Mouse (Mus musculus): Measurements from ENCODE around the gene Ndufb7.

GRCm38 (mm10) chr8:83572246-83572812 is 5.9 kb downstream of the Ndufb7 start:
- TF ChIP-seq CTCF (IDR thresholded peaks at IDR 0.05; ENCODE audit: control insufficient read depth, insufficient read depth, insufficient read length): no peak
- TF ChIP-seq USF1 (IDR thresholded peaks at IDR 0.05; ENCODE audit: low read depth): no peak
- no peak for TF ChIP-seq CEBPB (IDR thresholded peaks at IDR 0.05; ENCODE audit: low read depth)
- no peak for TF ChIP-seq MYOD1 (IDR thresholded peaks at IDR 0.05; ENCODE audit: control insufficient read depth, insufficient read length, low read depth)
- TF ChIP-seq MAX (IDR thresholded peaks at IDR 0.05): no peak
- no peak for TF ChIP-seq MYOG (IDR thresholded peaks at IDR 0.05; ENCODE audit: control insufficient read depth, extremely low read depth, insufficient read length)

Data from C2C12 (cell line).